Mouse (Mus musculus) thymus, postnatal 36 days (tissue): ENCODE measurements around the gene Rxfp2.

Source experiments
- DNase-seq, 2 experiments: peaks; one replicate each; pipeline ENCODE4 v3.0.0; 2022; ENCODE audit warnings: mixed read lengths in 2 of 2

Rxfp2 gene

GRCm38 (mm10) chr5:150115271-150116092 lies 97.0 kb downstream of the Rxfp2 start:
- DNase-seq: peak in 1 of 2 experiments; percentile 6

GRCm38 (mm10) chr5:150116216-150116905 lies 97.9 kb downstream of the Rxfp2 start:
- no peak for DNase-seq

- peak; percentile 26 to 41 for DNase-seq
These were observed 98.4 kb downstream of the Rxfp2 start for GRCm38 (mm10) chr5:150116906-150117216.

GRCm38 (mm10) chr5:150118124-150118454 lies 99.6 kb downstream of the Rxfp2 start:
- DNase-seq: no peak

DNA sequence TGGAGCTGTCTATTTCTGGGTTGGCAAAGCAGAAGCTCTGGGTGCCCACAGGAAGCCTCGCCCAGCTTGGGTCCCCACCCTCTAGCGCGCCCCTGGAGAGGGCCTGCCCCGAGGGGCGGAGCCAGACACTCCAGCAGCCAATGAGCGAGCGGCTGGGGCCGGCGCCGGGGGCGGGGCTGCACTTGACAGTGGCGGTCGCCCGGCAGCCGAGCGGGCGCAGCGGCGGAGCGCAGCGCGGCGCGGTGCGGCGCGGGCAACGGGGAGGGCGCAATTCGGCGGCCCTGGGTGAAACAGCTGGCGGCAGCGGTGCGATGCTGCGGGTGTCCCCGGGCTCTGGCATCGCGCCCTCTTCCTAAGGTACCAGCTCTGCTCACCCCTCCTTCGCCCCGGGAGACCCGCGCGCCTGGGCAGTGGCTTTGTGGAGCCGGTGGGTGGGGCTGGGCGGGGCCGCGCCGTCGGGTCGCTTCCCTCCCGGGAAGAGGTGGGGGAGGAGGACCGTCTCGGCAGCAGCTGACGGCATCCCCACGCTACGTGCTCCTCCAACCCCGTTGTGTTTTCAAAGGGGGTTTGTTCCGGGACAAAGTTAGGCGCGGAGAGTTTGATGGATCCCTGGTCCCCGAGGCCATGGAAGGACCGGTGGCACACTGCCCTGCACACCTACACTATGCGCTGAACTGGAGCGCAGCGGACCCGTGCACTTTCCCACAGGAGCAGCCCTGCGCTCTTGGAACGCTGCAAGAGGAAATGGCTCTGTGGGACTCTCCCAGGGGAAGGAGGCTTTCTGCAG lies 100.2 kb downstream of the Rxfp2 start, which contains the start of gene Fry:
Gene Fry, plus strand, starts transcription at position 191 of the 787 bp plus-strand sequence.
- peak; percentile 99 for DNase-seq

GRCm38 (mm10) chr5:150120676-150121075 lies 102.2 kb downstream of the Rxfp2 start:
- no peak for DNase-seq

DNA sequence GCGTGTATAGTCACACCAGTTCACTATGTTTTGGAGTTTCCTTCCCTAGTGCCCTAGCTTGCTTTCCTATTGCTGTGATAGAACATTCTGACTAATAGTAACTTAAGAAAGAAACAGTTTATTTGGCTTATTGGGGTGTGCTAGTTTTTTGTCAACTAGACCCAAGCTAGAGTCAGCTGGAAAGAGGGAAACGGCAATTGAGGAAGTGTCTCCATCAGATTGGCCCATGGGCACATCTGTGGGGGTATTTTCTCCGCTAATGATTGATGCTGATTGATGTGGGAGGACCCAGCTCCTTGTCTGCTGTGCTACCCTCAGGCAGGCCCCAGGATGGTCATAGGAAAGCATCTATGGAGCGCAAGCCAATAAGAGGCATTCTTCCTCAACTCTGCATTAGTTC lies 103.6 kb downstream of the Rxfp2 start:
- no peak for DNase-seq

DNA sequence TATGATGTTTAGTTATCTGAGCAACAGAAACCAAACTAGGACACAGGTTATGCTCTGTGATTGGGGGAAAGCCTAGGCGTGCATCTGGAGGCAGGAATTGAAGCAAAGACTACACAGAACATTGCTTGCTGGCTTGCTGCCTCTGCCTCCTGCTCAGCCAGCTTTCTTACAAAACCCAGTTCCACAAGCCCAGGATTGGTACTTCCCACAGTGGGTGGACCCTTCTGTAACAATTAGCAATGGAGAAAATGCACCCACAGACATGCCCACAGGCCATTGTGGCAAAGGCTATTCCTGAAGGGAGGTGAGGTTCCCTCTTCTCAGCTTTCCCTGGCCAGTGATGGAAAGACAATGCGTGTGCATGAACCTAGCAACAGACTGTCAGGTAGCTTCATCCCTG lies 104.1 kb downstream of the Rxfp2 start:
- DNase-seq: no peak

- no peak for DNase-seq
These were observed 107.4 kb downstream of the Rxfp2 start for GRCm38 (mm10) chr5:150125920-150126319.

DNA sequence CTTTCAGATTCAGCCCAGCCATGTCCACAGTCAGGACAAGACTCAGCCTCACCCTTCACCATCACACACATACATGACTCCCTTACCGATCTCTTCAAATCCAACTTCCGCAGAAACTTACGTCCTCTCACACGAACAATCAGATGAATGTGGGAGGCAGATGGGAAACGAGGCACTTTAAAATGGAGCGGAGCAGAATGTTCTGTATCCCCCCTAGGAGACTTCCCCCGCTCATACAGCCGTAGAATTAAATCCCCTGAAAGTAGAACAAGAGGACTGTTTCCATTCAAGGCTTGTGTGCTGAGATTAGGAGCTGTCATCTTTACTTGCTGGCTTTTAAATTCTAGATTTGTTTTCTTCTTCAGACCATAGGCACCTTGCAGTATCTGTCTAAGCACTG lies 110.0 kb downstream of the Rxfp2 start:
- no peak for DNase-seq

DNA sequence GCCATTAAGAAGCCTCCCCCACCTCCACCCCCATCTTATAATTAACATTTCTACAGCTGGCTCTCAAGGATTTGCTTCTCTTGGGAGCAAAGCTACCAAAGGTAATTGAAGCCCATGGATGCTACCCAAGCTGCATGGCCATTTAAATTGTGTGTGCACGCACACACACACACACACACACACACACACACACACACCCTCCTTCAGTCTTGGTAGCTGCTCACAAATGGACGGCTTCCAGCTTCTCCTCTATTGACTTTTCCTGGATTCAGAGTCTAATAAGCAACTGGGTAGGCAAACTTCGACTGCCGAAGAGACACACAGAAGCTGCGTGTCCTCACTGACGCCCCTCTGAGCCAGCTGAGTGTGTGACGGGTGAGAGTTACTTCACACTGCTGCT lies 111.7 kb downstream of the Rxfp2 start:
- no peak for DNase-seq

- no peak for DNase-seq
These were observed 112.7 kb downstream of the Rxfp2 start for GRCm38 (mm10) chr5:150131166-150131565.
